Mouse (Mus musculus): ENCODE results near the gene Clec3a. TPM values are rescaled to one million over a fixed set of nuclear protein-coding genes. Genes with fewer than 3 reads are reported as not detected.
A peak's percentile ranks its signal among the peaks of the same experiment; 100 is the strongest.

Gene Clec3a
- polyA plus RNA-seq, 1 experiment from 2014 or later = not detected

DNA sequence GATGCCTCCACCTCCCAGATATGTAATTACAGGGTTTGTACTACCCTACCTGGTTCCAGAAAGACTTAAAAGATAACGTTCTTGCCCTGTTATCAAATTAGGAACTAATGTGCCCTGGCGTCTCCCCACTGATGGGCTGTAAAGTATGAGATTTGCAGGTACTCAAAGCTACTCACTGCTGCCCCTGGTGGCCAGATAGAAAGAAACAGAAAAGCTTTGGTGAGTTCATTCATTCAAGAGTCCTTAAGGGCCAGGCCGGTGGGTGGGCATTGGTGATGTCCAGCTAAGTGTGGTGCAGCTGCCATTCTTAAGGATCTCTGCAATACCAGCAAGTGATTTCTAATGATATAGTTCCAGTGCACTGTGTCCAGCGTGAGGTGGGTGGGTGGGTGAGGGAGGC lies 23.7 kb downstream of the Clec3a start:
- no peaks in the 10 kb centered on the region for H3K36me3 ChIP-seq (ENCODE audit: control insufficient read depth, insufficient read depth, low read length)
- peaks cover 4% of the 10 kb centered on the region; the same call in 1 of the 2 replicates for H3K4me1 ChIP-seq (ENCODE audit: control insufficient read depth, insufficient read depth, low read length)
- H3K4me2 ChIP-seq (ENCODE audit: low read depth, severe bottlenecking) = no peak overlapping the region
- H3K27ac ChIP-seq (replicated peaks; ENCODE audit: low read depth, low read length) = no peak overlapping the region
- no peak for ATAC-seq (ENCODE audit: insufficient number of reproducible peaks, low FRiP score, low TSS enrichment, low read depth)
- peak; percentile 61 for DNase-seq (ENCODE audit: low spot score)
- no peak overlapping the region for H3K9ac ChIP-seq (ENCODE audit: low read length)
- H3K4me3 ChIP-seq (ENCODE audit: low read depth, low read length) = no peak overlapping the region
- no peaks in the 10 kb centered on the region for H3K27me3 ChIP-seq (ENCODE audit: control insufficient read depth, insufficient read depth, low read length)
- H3K9me3 ChIP-seq (ENCODE audit: control insufficient read depth, low read length) = no peaks in the 10 kb centered on the region
- WGBS = 80% methylated on average over 4 of the region's 4 CpGs

DNA sequence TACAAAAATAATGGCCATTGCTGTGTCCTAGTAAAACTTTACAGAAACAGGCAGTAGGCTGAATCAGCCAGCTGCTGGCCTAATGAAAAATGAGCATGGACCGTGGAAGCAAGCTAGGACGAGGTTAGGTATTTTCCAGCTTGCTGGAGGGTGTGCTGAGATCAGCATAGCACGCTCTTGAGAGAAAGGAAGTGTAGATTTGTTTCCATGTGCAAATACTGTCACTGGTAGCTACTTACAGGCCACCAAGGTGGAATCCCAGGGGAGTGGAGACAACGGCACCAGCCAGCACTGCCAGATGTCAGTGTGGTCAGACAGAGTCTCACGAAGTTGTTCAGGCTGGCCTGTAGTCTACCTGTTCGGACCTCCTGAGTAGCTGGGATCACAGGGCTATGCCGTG lies 29.0 kb downstream of the Clec3a start:
- DNase-seq (ENCODE audit: low spot score) = no peak
- no peak overlapping the region for H3K4me3 ChIP-seq (ENCODE audit: low read depth, low read length)
- no peak for ATAC-seq (ENCODE audit: insufficient number of reproducible peaks, low FRiP score, low TSS enrichment, low read depth)
- no peaks in the 10 kb centered on the region for H3K4me1 ChIP-seq (ENCODE audit: control insufficient read depth, insufficient read depth, low read length)
- H3K36me3 ChIP-seq (ENCODE audit: control insufficient read depth, insufficient read depth, low read length) = no peaks in the 10 kb centered on the region
- H3K4me2 ChIP-seq (ENCODE audit: low read depth, severe bottlenecking) = no peak overlapping the region
- no peaks in the 10 kb centered on the region for H3K9me3 ChIP-seq (ENCODE audit: control insufficient read depth, low read length)
- H3K27me3 ChIP-seq (ENCODE audit: control insufficient read depth, insufficient read depth, low read length) = no peaks in the 10 kb centered on the region
- WGBS = 88% methylated on average over 7 of the region's 7 CpGs
- no peak overlapping the region for H3K9ac ChIP-seq (ENCODE audit: low read length)
- no peak overlapping the region for H3K27ac ChIP-seq (replicated peaks; ENCODE audit: low read depth, low read length)

DNA sequence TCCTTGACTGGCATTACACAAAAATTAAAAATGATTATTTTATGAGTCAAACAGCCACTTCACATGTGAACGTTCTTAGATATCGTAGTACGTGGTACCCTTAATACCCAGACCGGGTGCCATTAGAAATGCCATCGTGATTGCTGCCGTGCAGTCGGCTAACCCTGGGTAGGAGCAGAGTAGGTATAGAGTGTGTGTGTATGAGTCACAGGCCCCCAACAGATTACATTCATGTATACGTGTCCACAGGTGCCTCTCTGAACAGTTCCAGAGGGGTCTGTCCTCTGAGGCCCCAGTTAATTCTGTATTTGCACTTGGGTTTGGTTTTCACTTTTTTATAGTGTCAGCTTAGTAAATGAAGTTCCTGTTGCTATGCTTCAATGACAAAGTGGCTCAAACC lies 34.4 kb downstream of the Clec3a start:
- 91% methylated on average over 8 of the region's 8 CpGs for whole genome bisulfite sequencing
- no peak overlapping the region for H3K9ac ChIP-seq (ENCODE audit: low read length)
- no peak overlapping the region for H3K27ac ChIP-seq (replicated peaks; ENCODE audit: low read depth, low read length)
- no peaks in the 10 kb centered on the region for H3K9me3 ChIP-seq (ENCODE audit: control insufficient read depth, low read length)
- ATAC-seq (ENCODE audit: insufficient number of reproducible peaks, low FRiP score, low TSS enrichment, low read depth) (no peak), DNase-seq (ENCODE audit: low spot score) (no peak)
- H3K4me2 ChIP-seq (ENCODE audit: low read depth, severe bottlenecking) = no peak overlapping the region
- no peaks in the 10 kb centered on the region for H3K27me3 ChIP-seq (ENCODE audit: control insufficient read depth, insufficient read depth, low read length)
- H3K4me3 ChIP-seq (ENCODE audit: low read depth, low read length) = no peak overlapping the region
- H3K4me1 ChIP-seq (ENCODE audit: control insufficient read depth, insufficient read depth, low read length) = 0 out of 2 replicates have a peak, but pooled peaks cover 2% of the 10 kb centered on the region
- no peaks in the 10 kb centered on the region for H3K36me3 ChIP-seq (ENCODE audit: control insufficient read depth, insufficient read depth, low read length)

DNA sequence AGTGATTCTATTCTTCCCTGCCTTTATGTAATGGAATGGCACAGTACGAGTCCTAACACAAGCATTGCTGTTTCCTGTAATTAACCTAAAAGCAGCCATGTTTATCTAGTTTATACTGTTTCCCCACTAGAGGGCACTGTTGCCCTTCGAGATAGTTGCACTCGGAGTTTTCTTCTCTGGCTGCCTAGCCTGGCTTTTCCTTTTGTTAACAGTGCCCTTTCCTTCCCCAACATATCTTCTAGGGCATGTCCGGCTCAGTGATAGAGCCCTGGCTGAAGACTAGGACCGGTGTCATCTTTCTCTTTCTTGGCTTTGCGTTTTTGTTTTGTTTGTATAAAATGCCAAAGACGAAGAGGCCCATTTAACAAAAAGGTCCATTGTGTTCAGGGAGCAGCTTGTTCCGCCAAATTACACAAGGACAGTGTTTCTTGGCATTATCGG lies 34.9 kb downstream of the Clec3a start:
- Histone ChIP-seq H3K4me1 (ENCODE audit: control insufficient read depth, insufficient read depth, low read length) (0 out of 2 replicates have a peak, but pooled peaks cover 2% of the 10 kb centered on the region), H3K27me3 (ENCODE audit: control insufficient read depth, insufficient read depth, low read length) (no peaks in the 10 kb centered on the region), H3K4me2 (ENCODE audit: low read depth, severe bottlenecking) (no peak overlapping the region), H3K4me3 (ENCODE audit: low read depth, low read length) (no peak overlapping the region), H3K9me3 (ENCODE audit: control insufficient read depth, low read length) (no peaks in the 10 kb centered on the region), H3K27ac (replicated peaks; ENCODE audit: low read depth, low read length) (no peak overlapping the region), H3K9ac (ENCODE audit: low read length) (no peak overlapping the region), H3K36me3 (ENCODE audit: control insufficient read depth, insufficient read depth, low read length) (no peaks in the 10 kb centered on the region)
- ATAC-seq (ENCODE audit: insufficient number of reproducible peaks, low FRiP score, low TSS enrichment, low read depth) (no peak), DNase-seq (ENCODE audit: low spot score) (peak; percentile 82)
- 28% methylated on average over 9 of the region's 9 CpGs for WGBS

DNA sequence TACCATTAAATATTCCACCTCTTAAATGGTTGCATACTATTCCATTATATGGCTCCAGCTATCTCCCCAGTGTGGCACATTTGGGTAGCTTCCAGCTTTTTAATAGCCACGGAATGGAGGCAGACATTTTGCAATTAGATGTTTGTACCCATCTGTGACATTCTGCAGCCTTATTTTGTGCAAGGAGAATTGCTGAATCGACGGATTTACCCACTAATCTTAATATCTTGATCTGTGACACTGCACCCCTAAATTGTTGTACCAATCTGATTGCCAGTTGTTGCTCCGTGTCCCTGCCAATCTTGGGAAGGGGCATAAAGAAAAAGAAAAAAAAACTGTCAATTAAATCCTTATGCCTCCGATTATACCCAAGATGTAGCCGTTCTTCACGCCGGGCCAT lies 37.4 kb downstream of the Clec3a start:
- H3K4me1 ChIP-seq (ENCODE audit: control insufficient read depth, insufficient read depth, low read length) = 0 out of 2 replicates have a peak, but pooled peaks cover 2% of the 10 kb centered on the region
- H3K36me3 ChIP-seq (ENCODE audit: control insufficient read depth, insufficient read depth, low read length) = no peaks in the 10 kb centered on the region
- ATAC-seq (ENCODE audit: insufficient number of reproducible peaks, low FRiP score, low TSS enrichment, low read depth) (no peak), DNase-seq (ENCODE audit: low spot score) (no peak)
- no peaks in the 10 kb centered on the region for H3K9me3 ChIP-seq (ENCODE audit: control insufficient read depth, low read length)
- H3K4me3 ChIP-seq (ENCODE audit: low read depth, low read length) = no peak overlapping the region
- no peak overlapping the region for H3K4me2 ChIP-seq (ENCODE audit: low read depth, severe bottlenecking)
- 89% methylated on average over 8 of the region's 8 CpGs for WGBS
- H3K27me3 ChIP-seq (ENCODE audit: control insufficient read depth, insufficient read depth, low read length) = no peaks in the 10 kb centered on the region
- H3K9ac ChIP-seq (ENCODE audit: low read length) = no peak overlapping the region
- H3K27ac ChIP-seq (replicated peaks; ENCODE audit: low read depth, low read length) = no peak overlapping the region

DNA sequence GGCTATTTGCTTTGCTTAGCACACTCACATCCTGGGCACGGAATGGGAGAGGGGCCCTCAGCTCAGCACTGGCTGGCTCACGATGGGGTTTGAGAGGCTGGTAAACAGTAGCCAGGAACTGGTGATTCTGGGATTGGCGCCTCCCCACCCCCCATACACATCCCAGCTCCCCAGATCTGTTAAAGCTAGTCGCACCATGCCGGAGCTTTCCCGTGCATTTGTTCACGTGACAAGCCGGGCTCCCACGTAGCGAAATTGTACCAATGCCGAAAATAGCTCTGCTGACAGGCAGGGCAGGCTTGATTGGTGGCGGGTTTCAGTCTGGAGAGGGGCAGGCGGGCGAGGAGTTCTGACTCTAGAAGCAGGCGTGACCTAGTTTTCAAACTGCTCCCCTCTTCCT lies 38.1 kb downstream of the Clec3a start:
- no peak overlapping the region for H3K4me2 ChIP-seq (ENCODE audit: low read depth, severe bottlenecking)
- no peaks in the 10 kb centered on the region for H3K27me3 ChIP-seq (ENCODE audit: control insufficient read depth, insufficient read depth, low read length)
- 0 out of 2 replicates have a peak, but pooled peaks cover 2% of the 10 kb centered on the region for H3K4me1 ChIP-seq (ENCODE audit: control insufficient read depth, insufficient read depth, low read length)
- no peak overlapping the region for H3K4me3 ChIP-seq (ENCODE audit: low read depth, low read length)
- H3K36me3 ChIP-seq (ENCODE audit: control insufficient read depth, insufficient read depth, low read length) = no peaks in the 10 kb centered on the region
- no peak for DNase-seq (ENCODE audit: low spot score)
- no peak for ATAC-seq (ENCODE audit: insufficient number of reproducible peaks, low FRiP score, low TSS enrichment, low read depth)
- 62% methylated on average over 15 of the region's 15 CpGs for WGBS
- H3K9me3 ChIP-seq (ENCODE audit: control insufficient read depth, low read length) = no peaks in the 10 kb centered on the region
- no peak overlapping the region for H3K27ac ChIP-seq (replicated peaks; ENCODE audit: low read depth, low read length)
- H3K9ac ChIP-seq (ENCODE audit: low read length) = no peak overlapping the region

DNA sequence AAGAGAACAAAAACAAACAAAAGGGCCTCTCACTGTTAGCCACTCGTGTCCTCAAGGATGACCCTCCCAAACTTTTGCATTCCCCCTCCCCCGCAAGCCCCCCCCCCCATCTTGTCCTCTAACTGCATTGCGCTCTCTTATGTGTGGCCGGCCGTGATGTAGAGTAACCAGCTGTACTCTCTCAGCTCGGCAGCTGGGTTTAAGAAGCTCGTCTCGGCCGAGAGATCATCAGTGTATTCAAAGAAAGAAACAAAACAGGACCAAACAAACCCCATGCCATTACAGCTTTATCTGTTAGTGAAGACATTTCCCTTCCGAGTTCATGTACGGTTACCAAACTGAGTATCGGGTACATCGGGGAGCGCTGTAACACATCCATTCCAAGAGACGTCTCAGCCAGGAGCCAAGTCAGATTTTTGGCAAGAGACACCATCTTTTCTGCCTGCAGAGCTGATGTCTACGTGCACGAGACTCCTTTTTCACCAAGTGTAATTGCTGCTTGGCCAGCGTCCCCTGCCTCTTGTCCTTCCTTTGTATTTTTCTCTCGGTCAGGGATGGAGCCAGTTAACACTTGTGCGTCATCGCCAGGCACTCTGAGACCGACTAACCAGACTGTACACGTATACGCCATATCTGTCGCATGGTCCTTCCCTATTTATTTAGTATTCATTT lies 40.4 kb downstream of the Clec3a start:
- DNase-seq (ENCODE audit: low spot score) (no peak), ATAC-seq (ENCODE audit: insufficient number of reproducible peaks, low FRiP score, low TSS enrichment, low read depth) (no peak)
- no peak overlapping the region for H3K9ac ChIP-seq (ENCODE audit: low read length)
- H3K27ac ChIP-seq (replicated peaks; ENCODE audit: low read depth, low read length) = no peak overlapping the region
- no peaks in the 10 kb centered on the region for H3K9me3 ChIP-seq (ENCODE audit: control insufficient read depth, low read length)
- no peak overlapping the region for H3K4me2 ChIP-seq (ENCODE audit: low read depth, severe bottlenecking)
- no peaks in the 10 kb centered on the region for H3K27me3 ChIP-seq (ENCODE audit: control insufficient read depth, insufficient read depth, low read length)
- WGBS = 85% methylated on average over 25 of the region's 25 CpGs
- H3K36me3 ChIP-seq (ENCODE audit: control insufficient read depth, insufficient read depth, low read length) = no peaks in the 10 kb centered on the region
- H3K4me1 ChIP-seq (ENCODE audit: control insufficient read depth, insufficient read depth, low read length) = 0 out of 2 replicates have a peak, but pooled peaks cover 2% of the 10 kb centered on the region
- no peak overlapping the region for H3K4me3 ChIP-seq (ENCODE audit: low read depth, low read length)

DNA sequence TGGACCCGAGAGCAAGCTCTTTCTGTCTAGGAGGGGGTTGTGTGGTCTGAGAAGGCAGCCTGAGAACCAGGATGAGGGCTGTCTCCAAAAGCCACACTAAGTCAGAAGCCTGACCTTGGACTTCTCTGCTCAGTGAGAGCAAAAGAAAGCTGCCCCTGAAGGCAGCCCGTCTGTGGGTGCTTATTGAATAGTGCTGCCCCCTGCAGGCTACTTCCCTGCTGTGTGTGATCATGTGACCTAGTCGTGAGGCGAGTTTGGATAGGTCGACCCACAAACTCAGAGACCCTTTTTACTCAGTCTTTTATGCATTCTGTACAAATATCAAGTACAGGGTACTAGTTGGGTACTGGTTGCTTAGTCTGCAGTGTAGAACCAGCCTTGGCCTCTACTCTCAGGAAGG lies 42.7 kb downstream of the Clec3a start:
- Histone ChIP-seq H3K27ac (replicated peaks; ENCODE audit: low read depth, low read length) (no peak overlapping the region), H3K9me3 (ENCODE audit: control insufficient read depth, low read length) (no peaks in the 10 kb centered on the region), H3K4me3 (ENCODE audit: low read depth, low read length) (no peak overlapping the region), H3K9ac (ENCODE audit: low read length) (no peak overlapping the region), H3K4me1 (ENCODE audit: control insufficient read depth, insufficient read depth, low read length) (no peaks in the 10 kb centered on the region), H3K27me3 (ENCODE audit: control insufficient read depth, insufficient read depth, low read length) (no peaks in the 10 kb centered on the region), H3K4me2 (ENCODE audit: low read depth, severe bottlenecking) (no peak overlapping the region), H3K36me3 (ENCODE audit: control insufficient read depth, insufficient read depth, low read length) (no peaks in the 10 kb centered on the region)
- ATAC-seq (ENCODE audit: insufficient number of reproducible peaks, low FRiP score, low TSS enrichment, low read depth) (no peak), DNase-seq (ENCODE audit: low spot score) (no peak)
- 74% methylated on average over 5 of the region's 5 CpGs for WGBS

DNA sequence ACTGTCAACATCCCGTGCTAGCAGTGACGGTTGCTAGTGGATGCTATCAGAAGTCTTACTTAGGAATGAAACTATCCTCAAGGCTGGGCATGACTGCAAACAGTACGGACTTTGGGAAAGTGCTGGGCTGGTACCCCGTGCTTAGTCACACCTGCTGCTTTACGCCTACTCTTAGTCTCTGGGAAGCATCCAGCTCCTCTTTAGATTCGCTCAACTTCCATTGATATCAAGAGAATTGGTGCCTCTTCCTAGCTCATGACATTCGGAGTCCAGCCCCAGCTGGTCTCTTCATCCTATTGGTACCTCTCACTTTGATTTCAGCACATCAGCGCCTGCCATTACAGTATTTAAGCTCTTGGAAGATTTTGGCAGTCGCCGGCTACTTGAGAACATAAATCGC lies 44.7 kb downstream of the Clec3a start:
- Histone ChIP-seq H3K36me3 (ENCODE audit: control insufficient read depth, insufficient read depth, low read length) (no peaks in the 10 kb centered on the region), H3K4me1 (ENCODE audit: control insufficient read depth, insufficient read depth, low read length) (no peaks in the 10 kb centered on the region), H3K9ac (ENCODE audit: low read length) (no peak overlapping the region), H3K27ac (replicated peaks; ENCODE audit: low read depth, low read length) (no peak overlapping the region), H3K27me3 (ENCODE audit: control insufficient read depth, insufficient read depth, low read length) (no peaks in the 10 kb centered on the region), H3K9me3 (ENCODE audit: control insufficient read depth, low read length) (no peaks in the 10 kb centered on the region), H3K4me3 (ENCODE audit: low read depth, low read length) (no peak overlapping the region), H3K4me2 (ENCODE audit: low read depth, severe bottlenecking) (no peak overlapping the region)
- DNase-seq (ENCODE audit: low spot score) = no peak
- WGBS = 94% methylated on average over 11 of the region's 11 CpGs
- no peak for ATAC-seq (ENCODE audit: insufficient number of reproducible peaks, low FRiP score, low TSS enrichment, low read depth)
